Mouse (Mus musculus) embryonic fibroblast, embryonic 13.5 days (primary cell): Measurements from ENCODE around the gene Fxyd6. TPM values are rescaled to one million over a fixed set of nuclear protein-coding genes. Genes with fewer than 3 reads are reported as not detected.

Experiments used
- H3K27ac ChIP-seq: 2 replicates; pipeline ENCODE4 v1.5.1; 2012; ENCODE audit warnings: low read length, control low read depth, inconsistent platforms; ENCODE audit not compliant: insufficient read depth
- H3K4me1 ChIP-seq: 2 replicates; pipeline ENCODE4 v1.6.1; 2011; ENCODE audit warnings: low read length; ENCODE audit not compliant: control insufficient read depth, insufficient read depth
- H3K4me3 ChIP-seq: 2 replicates; pipeline ENCODE4 v1.5.1; 2011; ENCODE audit warnings: mild to moderate bottlenecking, control low read depth, low read length; ENCODE audit not compliant: insufficient read depth
- CTCF ChIP-seq: IDR thresholded peaks from 2 replicates; pipeline ENCODE4 v1.5.1; 2011; ENCODE audit warnings: mild to moderate bottlenecking, control low read depth, low read length, moderate library complexity, borderline replicate concordance; ENCODE audit not compliant: insufficient read depth
- POLR2A ChIP-seq: IDR thresholded peaks from 2 replicates; pipeline ENCODE4 v1.6.1; 2011; ENCODE audit warnings: low read depth, mild to moderate bottlenecking, control low read depth, low read length, moderate library complexity
- polyA plus RNA-seq: library from polyadenylated mRNA; stranded (reverse); fragments of >200 nt; gene quantifications from 2 replicates; pipeline ENCODE4 v1.2.4, GENCODE M21; 2011; ENCODE audit warnings: low read depth; ENCODE audit not compliant: missing spikeins, insufficient read length

Fxyd6 gene
- polyA plus RNA-seq, 1 experiment: 20.6 TPM

DNA sequence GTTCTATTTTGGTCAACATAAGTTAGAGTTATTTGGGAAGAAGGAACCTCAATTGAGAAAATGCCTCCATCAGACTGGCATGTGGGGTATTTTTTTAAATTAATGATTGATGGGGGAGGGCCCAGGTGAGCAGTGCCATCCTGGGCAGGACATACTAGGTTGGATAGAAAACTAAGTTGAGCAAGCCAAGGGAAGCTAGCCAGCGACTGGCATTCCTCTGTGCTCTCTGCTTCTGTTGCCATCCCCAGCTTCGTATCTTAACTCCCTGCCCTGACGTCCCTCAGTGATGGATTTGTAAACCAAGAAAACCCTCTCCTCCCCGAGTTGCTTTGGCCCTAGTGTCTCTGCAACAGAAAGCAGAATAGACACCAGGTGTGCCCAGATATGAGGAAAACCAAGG lies 69.0 kb downstream of the Fxyd6 start:
- TF ChIP-seq CTCF: no peak
- no peak for TF ChIP-seq POLR2A
- no peak overlapping the region for H3K27ac ChIP-seq
- H3K4me3 ChIP-seq: no peak overlapping the region
- H3K4me1 ChIP-seq: no peaks in the 10 kb centered on the region

- Histone ChIP-seq H3K4me1 (no peaks in the 10 kb centered on the region), H3K4me3 (no peak overlapping the region), H3K27ac (no peak overlapping the region)
- TF ChIP-seq CTCF (no peak), POLR2A (no peak)
These were observed 70.2 kb downstream of the Fxyd6 start for GRCm38 (mm10) chr9:45440083-45440784.

GRCm38 (mm10) chr9:45444251-45444798 lies 74.3 kb downstream of the Fxyd6 start:
- H3K27ac ChIP-seq: no peak overlapping the region
- no peak for TF ChIP-seq POLR2A
- no peak for TF ChIP-seq CTCF
- no peaks in the 10 kb centered on the region for H3K4me1 ChIP-seq

More at GRCm38 (mm10) chr9:45444251-45444798, 74.3 kb downstream of the Fxyd6 start:
- no peak overlapping the region for H3K4me3 ChIP-seq

Other genes with a start within 250 kb of the Fxyd6 start
- gene Scn4b, start 231.8 kb upstream of the Fxyd6 start, polyA plus RNA-seq: not detected in 2 replicates
- not detected in 2 replicates for gene BC049352, start 188.2 kb upstream of the Fxyd6 start, polyA plus RNA-seq
- not detected in 2 replicates for gene Tmprss4, start 166.1 kb upstream of the Fxyd6 start, polyA plus RNA-seq
- gene Il10ra, start 101.0 kb upstream of the Fxyd6 start, polyA plus RNA-seq: 0.65 TPM in 1 of 2 replicates, not detected in the other
- gene Tmprss13, start 51.1 kb upstream of the Fxyd6 start, polyA plus RNA-seq: not detected in 2 replicates
- gene Fxyd2, start 29.5 kb downstream of the Fxyd6 start, polyA plus RNA-seq: not detected in 2 replicates
- not detected in 2 replicates for gene Dscaml1, start 56.4 kb downstream of the Fxyd6 start, polyA plus RNA-seq